Comparison of ENCODE assay signal across 28 mouse cellular contexts in genomic region chr1:159938449-159938848, GRCm38 (mm10).
DNase-seq lines count a peak whose midpoint lies in the region; TF ChIP-seq lines count a peak whose summit lies in the region.
"Had no signal": no experiment of that assay in that cellular context is flagged by ENCODE, and none has a peak within 500 bp of the region (broad histone marks: within the 10 kb centered on the region; RNA-seq: fewer than 3 reads in every experiment).

No protein-coding gene starts in this region.

- DNase-seq in CH12.LX (ENCODE audit: extremely low read depth): peak; percentile 54
- DNase-seq in splenic B cell, adult 2 months (ENCODE audit: low read depth, low spot score): peak; percentile 24
- peak; percentile 51 for DNase-seq in thymus, postnatal 25 days
- DNase-seq in layer of hippocampus, postnatal 10 days (ENCODE audit: low spot score in 2 of 2): no peak
- DNase-seq in cerebellum, adult 9-10 months: no peak
- no peak for DNase-seq in right cerebral cortex, postnatal 36 days (ENCODE audit: low spot score in 2 of 2)
- DNase-seq: adrenal gland, adult 2 months; adrenal gland, postnatal 36 days; cerebellum, adult 18-20 months; cerebellum, postnatal 14 days; gastrocnemius, adult 2 months; heart, adult 2 months; heart, postnatal 10 days; kidney, adult 2 months; kidney, postnatal 36 days; layer of hippocampus, postnatal 36 days; liver, embryonic 13.5 days; lung, adult 18-20 months; right cerebral cortex, adult 18-20 months; right cerebral cortex, postnatal 4 days had no signal

- no peaks in the 10 kb centered on the region for H3K79me2 ChIP-seq in CH12.LX (replicated peaks; ENCODE audit: control insufficient read depth, extremely low read depth, insufficient read depth, poor library complexity, severe bottlenecking)

- no peak for TF ChIP-seq RAD21 in CH12.LX (IDR thresholded peaks at IDR 0.05; ENCODE audit: low read depth, low read length)

- no peak overlapping the region for H3K27ac ChIP-seq in CH12.LX (ENCODE audit: insufficient read depth, low read depth)
- H3K27ac ChIP-seq: gastrocnemius, adult 2 months; heart, adult 2 months; heart, embryonic 13.5 days; hindbrain, embryonic 13.5 days; layer of hippocampus, adult 2 months; limb, embryonic 10.5 days; limb, embryonic 15.5 days; liver, embryonic 13.5 days; midbrain, embryonic 15.5 days; neural tube, embryonic 12.5 days had no signal

- no peak for TF ChIP-seq CTCF in CH12.LX (conservative IDR thresholded peaks at IDR 0.05 in 1 of 2, IDR thresholded peaks at IDR 0.05 in 1 of 2; ENCODE audit: low read depth in 2 of 2, low read length in 2 of 2)

- no peak overlapping the region for H3K9ac ChIP-seq in CH12.LX (ENCODE audit: insufficient read depth, low read depth)
- H3K9ac ChIP-seq: heart, embryonic 13.5 days; hindbrain, embryonic 13.5 days; limb, embryonic 15.5 days; liver, embryonic 13.5 days; midbrain, embryonic 15.5 days; neural tube, embryonic 12.5 days had no signal

- in situ Hi-C loops in CH12.LX (cut with MboI; ENCODE audit: low pct_ligation_motif_present, low pct_unique_long_range_greater_than_20kb, low sequenced_read_pairs): no loop called here

- no peak overlapping the region for H3K4me2 ChIP-seq in CH12.LX (ENCODE audit: insufficient read depth, low read depth, poor library complexity, severe bottlenecking)
- H3K4me2 ChIP-seq: heart, embryonic 13.5 days; hindbrain, embryonic 13.5 days; limb, embryonic 15.5 days; liver, embryonic 13.5 days; midbrain, embryonic 15.5 days; neural tube, embryonic 12.5 days had no signal

- H3K9me3 ChIP-seq in CH12.LX (replicated peaks; ENCODE audit: low read length): no peaks in the 10 kb centered on the region
- H3K9me3 ChIP-seq: heart, embryonic 13.5 days; hindbrain, embryonic 13.5 days; limb, embryonic 10.5 days; limb, embryonic 15.5 days; liver, embryonic 13.5 days; midbrain, embryonic 15.5 days; neural tube, embryonic 12.5 days had no signal

- no peaks in the 10 kb centered on the region for H3K27me3 ChIP-seq in CH12.LX (replicated peaks)
- no peaks in the 10 kb centered on the region for H3K27me3 ChIP-seq in splenic B cell, adult 2 months (ENCODE audit: control insufficient read depth, insufficient read depth, low read length, poor library complexity, severe bottlenecking)
- H3K27me3 ChIP-seq: heart, embryonic 13.5 days; hindbrain, embryonic 13.5 days; limb, embryonic 15.5 days; liver, embryonic 13.5 days; midbrain, embryonic 15.5 days; neural tube, embryonic 12.5 days had no signal

- TF ChIP-seq POLR2A in CH12.LX (IDR thresholded peaks at IDR 0.05; ENCODE audit: low read depth, low read length): no peak

- dilution Hi-C loops in CH12.LX (cut with MboI; ENCODE audit: extremely low pct_ligation_motif_present, extremely low pct_unique_long_range_greater_than_20kb, low sequenced_read_pairs): no loop called here

- TF ChIP-seq EP300 in CH12.LX (IDR thresholded peaks at IDR 0.05; ENCODE audit: low read length): peak; percentile 69; the same call in 1 of the 2 replicates

- no peak overlapping the region for H3K4me3 ChIP-seq in CH12.LX (replicated peaks in 1 of 3; ENCODE audit: low read depth in 2 of 3, low read length in 2 of 3, poor library complexity in 1 of 3)
- H3K4me3 ChIP-seq: erythroblast, embryonic 14.5 days; gastrocnemius, adult 2 months; heart, adult 2 months; heart, embryonic 13.5 days; hindbrain, embryonic 13.5 days; layer of hippocampus, adult 2 months; limb, embryonic 10.5 days; limb, embryonic 15.5 days; liver, embryonic 13.5 days; midbrain, embryonic 15.5 days; neural tube, embryonic 12.5 days had no signal

- no peaks in the 10 kb centered on the region for H3K36me3 ChIP-seq in CH12.LX (replicated peaks in 1 of 2; ENCODE audit: control insufficient read depth in 1 of 2, insufficient read depth in 1 of 2, low read length in 1 of 2)
- H3K36me3 ChIP-seq in splenic B cell, adult 2 months (ENCODE audit: control insufficient read depth, insufficient read depth, low read length, poor library complexity, severe bottlenecking): no peaks in the 10 kb centered on the region
- H3K36me3 ChIP-seq: heart, embryonic 13.5 days; hindbrain, embryonic 13.5 days; limb, embryonic 10.5 days; limb, embryonic 15.5 days; liver, embryonic 13.5 days; midbrain, embryonic 15.5 days; neural tube, embryonic 12.5 days had no signal

- H3K4me1 ChIP-seq in CH12.LX (ENCODE audit: control insufficient read depth in 1 of 2, insufficient read depth in 2 of 2): peaks cover 5 to 20% of the 10 kb centered on the region in 2 experiments
- H3K4me1 ChIP-seq: heart, embryonic 13.5 days; hindbrain, embryonic 13.5 days; limb, embryonic 10.5 days; limb, embryonic 15.5 days; liver, embryonic 13.5 days; midbrain, embryonic 15.5 days; neural tube, embryonic 12.5 days had no signal

TF ChIP-seq in CH12.LX, 34 proteins besides CTCF, POLR2A, EP300 and RAD21:
- TF ChIP-seq IRF4 (IDR thresholded peaks at IDR 0.05; ENCODE audit: low read depth, low read length): peak; percentile 67; the same call in 1 of the 2 replicates
- no peak for TF ChIP-seq ETS1 (conservative IDR thresholded peaks at IDR 0.05; ENCODE audit: low read depth, low read length)
- TF ChIP-seq JUN (IDR thresholded peaks at IDR 0.05; ENCODE audit: insufficient read depth, low read depth, low read length): peak; percentile 49; the same call in 1 of the 2 replicates
- no peak for TF ChIP-seq MEF2A (IDR thresholded peaks at IDR 0.05; ENCODE audit: borderline replicate concordance, low read depth, low read length)
- peak; percentile 64 for TF ChIP-seq JUND (conservative IDR thresholded peaks at IDR 0.05; ENCODE audit: low read depth, low read length)
- 0 out of 2 replicates have a peak, but pooled peaks have one; percentile 37 for TF ChIP-seq TCF12 (IDR thresholded peaks at IDR 0.05; ENCODE audit: low read depth, low read length)
TF ChIP-seq in CH12.LX: peak in this region for 4.

Comparison
In these comparisons a context has a peak if more than half of its experiments do, and no peak if none do; other contexts are left out.
1. DNase-seq: peak in CH12.LX (single experiment), splenic B cell, adult 2 months (single experiment) and thymus, postnatal 25 days (single experiment); none in layer of hippocampus, postnatal 10 days (0 of 2), cerebellum, adult 9-10 months (single experiment) and right cerebral cortex, postnatal 36 days (0 of 2).